Mouse (Mus musculus): ENCODE results near the gene Depdc1b.

GRCm38 (mm10) chr13:108347016-108347415 lies 30.9 kb downstream of the Depdc1b start:
- TF ChIP-seq CTCF (conservative IDR thresholded peaks at IDR 0.05; ENCODE audit: insufficient read depth, insufficient read length, low read depth, low read length) (0 out of 2 replicates have a peak, but pooled peaks have one; percentile 7), POLR2A (IDR thresholded peaks at IDR 0.05; ENCODE audit: low read depth, low read length) (no peak)
